Mouse (Mus musculus) midbrain, postnatal 0 days (tissue): ENCODE measurements around the gene Slc15a5. TPM values are rescaled to one million over a fixed set of nuclear protein-coding genes. Genes with fewer than 3 reads are reported as not detected.

Source experiments
- ATAC-seq: fragments of 200-750 bp; cut with Nextera tagmentation; 2 replicates; pipeline ENCODE4 v1.8.0; 2017; ENCODE audit warnings: moderate number of reproducible peaks, mild to moderate bottlenecking, moderate TSS enrichment, moderate library complexity; ENCODE audit not compliant: low FRiP score
- DNase-seq: peaks from one replicate; pipeline ENCODE4 v3.0.0-alpha.2; 2015; ENCODE audit warnings: low spot score
- H3K27ac ChIP-seq: fragments of 300-500 bp; sonication (generic); 2 replicates; pipeline ENCODE4 v1.5.1; 2014; ENCODE audit warnings: low read depth, mild to moderate bottlenecking, low read length, mixed read lengths
- H3K27me3 ChIP-seq: fragments of 300-500 bp; sonication (generic); 2 replicates; pipeline ENCODE4 v1.6.1; 2014; ENCODE audit warnings: low read length, control low read depth, mixed read lengths; ENCODE audit not compliant: insufficient read depth
- H3K36me3 ChIP-seq: fragments of 300-500 bp; sonication (generic); 2 replicates; pipeline ENCODE4 v1.6.1; 2014; ENCODE audit warnings: low read length, control low read depth, mixed read lengths; ENCODE audit not compliant: insufficient read depth
- H3K4me1 ChIP-seq: fragments of 300-500 bp; sonication (generic); 2 replicates; pipeline ENCODE4 v1.6.1; 2014; ENCODE audit warnings: mild to moderate bottlenecking, control low read depth, antibody characterized with exemption, low read length, mixed read lengths; ENCODE audit not compliant: insufficient read depth
- H3K4me2 ChIP-seq: fragments of 300-500 bp; sonication (generic); 2 replicates; pipeline ENCODE4 v1.6.1; 2014; ENCODE audit warnings: low read depth, mild to moderate bottlenecking, low read length, mixed read lengths; ENCODE audit not compliant: poor library complexity, severe bottlenecking
- H3K4me3 ChIP-seq: fragments of 300-500 bp; sonication (generic); 2 replicates; pipeline ENCODE4 v1.5.1; 2014; ENCODE audit warnings: low read depth, mild to moderate bottlenecking, low read length, moderate library complexity
- H3K9ac ChIP-seq: fragments of 300-500 bp; sonication (generic); replicated peaks from 2 replicates; pipeline ENCODE4 v1.6.1; 2014; ENCODE audit warnings: mild to moderate bottlenecking, low read length, moderate library complexity, mixed read lengths; ENCODE audit not compliant: poor library complexity, severe bottlenecking
- H3K9me3 ChIP-seq: fragments of 300-500 bp; sonication (generic); 2 replicates; pipeline ENCODE4 v1.6.1; 2016; ENCODE audit warnings: low read length, control low read depth
- CTCF ChIP-seq: IDR thresholded peaks from 2 replicates; pipeline ENCODE4 v1.5.1; 2016; ENCODE audit warnings: antibody characterized with exemption, mild to moderate bottlenecking
- WGBS: fragments of 180-500 bp; shearing (Covaris S2); extraction: QIAGEN DNeasy Blood & Tissue Kit; methylation state at CpG from one replicate; pipeline ENCODE4 v1.1.7; 2014; 5-methylcytosine and 5-hydroxymethylcytosine counted together
- polyA plus RNA-seq: library from polyadenylated mRNA; unstranded; fragments of >200 nt; fragmentation: Nextera tagmentation; extraction: Ambion mirVana; gene quantifications from 2 replicates; pipeline ENCODE4 v1.2.1, GENCODE M21; 2015
- total RNA-seq: library from RNA; depleted of rRNA; stranded (reverse); fragments of >200 nt; gene quantifications from 2 replicates; pipeline ENCODE4 v1.2.3, GENCODE M21; 2014

Gene Slc15a5
- total and polyA plus RNA-seq, 2 experiments from 2014 or later: 0.11 to 0.96 TPM

- Histone ChIP-seq H3K27me3 (no peaks in the 10 kb centered on the region), H3K36me3 (no peaks in the 10 kb centered on the region), H3K9ac (no peak overlapping the region), H3K9me3 (no peaks in the 10 kb centered on the region), H3K27ac (no peak overlapping the region), H3K4me1 (no peaks in the 10 kb centered on the region), H3K4me2 (no peak overlapping the region), H3K4me3 (no peak overlapping the region)
- WGBS: 71% methylated on average over 16 of the region's 16 CpGs
- no peak for ATAC-seq
- DNase-seq: no peak
- TF ChIP-seq CTCF: no peak
These were observed 64.6 kb downstream of the Slc15a5 start for GRCm38 (mm10) chr6:138014976-138015674.

- H3K27ac ChIP-seq: no peak overlapping the region
- H3K4me2 ChIP-seq: no peak overlapping the region
- no peaks in the 10 kb centered on the region for H3K36me3 ChIP-seq
- no peak for DNase-seq
- H3K4me3 ChIP-seq: no peak overlapping the region
- no peaks in the 10 kb centered on the region for H3K4me1 ChIP-seq
- H3K27me3 ChIP-seq: no peaks in the 10 kb centered on the region
- H3K9me3 ChIP-seq: no peaks in the 10 kb centered on the region
- TF ChIP-seq CTCF: no peak
- WGBS: 68% methylated on average over 6 of the region's 6 CpGs
- ATAC-seq: no peak
- H3K9ac ChIP-seq: no peak overlapping the region
These were observed 67.8 kb downstream of the Slc15a5 start for GRCm38 (mm10) chr6:138011955-138012354.

GRCm38 (mm10) chr6:138007705-138008104 is 72.0 kb downstream of the Slc15a5 start:
- Histone ChIP-seq H3K9me3 (no peaks in the 10 kb centered on the region), H3K27ac (no peak overlapping the region), H3K27me3 (no peaks in the 10 kb centered on the region), H3K9ac (no peak overlapping the region), H3K4me3 (no peak overlapping the region), H3K4me1 (no peaks in the 10 kb centered on the region), H3K4me2 (no peak overlapping the region), H3K36me3 (no peaks in the 10 kb centered on the region)
- no peak for DNase-seq
- ATAC-seq: no peak
- no peak for TF ChIP-seq CTCF
- 89% methylated on average over 6 of the region's 6 CpGs for WGBS

- no peak for TF ChIP-seq CTCF
- Histone ChIP-seq H3K27ac (no peak overlapping the region), H3K9ac (no peak overlapping the region), H3K36me3 (no peaks in the 10 kb centered on the region), H3K4me2 (no peak overlapping the region), H3K4me1 (no peaks in the 10 kb centered on the region), H3K9me3 (no peaks in the 10 kb centered on the region), H3K4me3 (no peak overlapping the region), H3K27me3 (no peaks in the 10 kb centered on the region)
- WGBS: 83% methylated on average over 27 of the region's 27 CpGs
- ATAC-seq (no peak), DNase-seq (no peak)
These were observed 73.0 kb downstream of the Slc15a5 start for GRCm38 (mm10) chr6:138006525-138007251.

- H3K9me3 ChIP-seq: no peaks in the 10 kb centered on the region
- H3K27ac ChIP-seq: no peak overlapping the region
- ATAC-seq (no peak), DNase-seq (no peak)
- no peaks in the 10 kb centered on the region for H3K4me1 ChIP-seq
- H3K9ac ChIP-seq: no peak overlapping the region
- no peak overlapping the region for H3K4me2 ChIP-seq
- no peaks in the 10 kb centered on the region for H3K27me3 ChIP-seq
- H3K4me3 ChIP-seq: no peak overlapping the region
- no peaks in the 10 kb centered on the region for H3K36me3 ChIP-seq
- peak; percentile 65 for TF ChIP-seq CTCF
These were observed 89.9 kb downstream of the Slc15a5 start for GRCm38 (mm10) chr6:137989853-137990252.

- no peak overlapping the region for H3K9ac ChIP-seq
- H3K4me1 ChIP-seq: peaks cover 3% of the 10 kb centered on the region; the same call in 1 of the 2 replicates
- H3K4me3 ChIP-seq: no peak overlapping the region
- no peaks in the 10 kb centered on the region for H3K9me3 ChIP-seq
- H3K27me3 ChIP-seq: no peaks in the 10 kb centered on the region
- ATAC-seq (no peak), DNase-seq (no peak)
- H3K36me3 ChIP-seq: no peaks in the 10 kb centered on the region
- TF ChIP-seq CTCF: no peak
- H3K27ac ChIP-seq: no peak overlapping the region
- H3K4me2 ChIP-seq: no peak overlapping the region
- 85% methylated on average over 6 of the region's 6 CpGs for WGBS
These were observed 94.5 kb downstream of the Slc15a5 start for GRCm38 (mm10) chr6:137985169-137985568.
